Mouse (Mus musculus) neural tube, embryonic 13.5 days (tissue): Measurements from ENCODE around the gene Rbpms2. TPM values are rescaled to one million over a fixed set of nuclear protein-coding genes. Genes with fewer than 3 reads are reported as not detected.

Source experiments
- polyA plus RNA-seq: library from polyadenylated mRNA; unstranded; fragments of >200 nt; fragmentation: Nextera tagmentation; extraction: Ambion mirVana; gene quantifications from 2 replicates; pipeline ENCODE4 v1.2.1, GENCODE M21; 2015

The Rbpms2 gene
- polyA plus RNA-seq, 1 experiment from 2014 or later = 6.2 TPM

Other genes with a start within 250 kb of the Rbpms2 start
- 0.32 and 0.47 TPM in 2 replicates for gene Kbtbd13, start 238.0 kb upstream of the Rbpms2 start, polyA plus RNA-seq
- 6.6 and 7.7 TPM in 2 replicates for gene Rasl12, start 231.1 kb upstream of the Rbpms2 start, polyA plus RNA-seq
- gene Slc51b, start 206.7 kb upstream of the Rbpms2 start, polyA plus RNA-seq = not detected in 2 replicates
- 23.3 and 25.5 TPM in 2 replicates for gene Mtfmt, start 193.9 kb upstream of the Rbpms2 start, polyA plus RNA-seq
- 138 and 143 TPM in 2 replicates for gene Spg21, start 168.7 kb upstream of the Rbpms2 start, polyA plus RNA-seq
- gene Ankdd1a, start 109.5 kb upstream of the Rbpms2 start, polyA plus RNA-seq = 0.59 and 0.60 TPM in 2 replicates
- 7.6 and 9.5 TPM in 2 replicates for gene Plekho2, start 49.6 kb upstream of the Rbpms2 start, polyA plus RNA-seq
- gene Pif1, start 42.5 kb upstream of the Rbpms2 start, polyA plus RNA-seq = 3.1 and 3.2 TPM in 2 replicates
- 381 and 389 TPM in 2 replicates for gene Oaz2, start 38.4 kb downstream of the Rbpms2 start, polyA plus RNA-seq
- 8.6 and 10.0 TPM in 2 replicates for gene Zfp609, start 197.9 kb downstream of the Rbpms2 start, polyA plus RNA-seq